Mouse (Mus musculus) midbrain, postnatal 0 days (tissue): ENCODE data around the gene Gpc1. TPM values are rescaled to one million over a fixed set of nuclear protein-coding genes. Genes with fewer than 3 reads are reported as not detected.

Source experiments
- ATAC-seq: fragments of 200-750 bp; cut with Nextera tagmentation; 2 replicates; pipeline ENCODE4 v1.8.0; 2017; ENCODE audit warnings: moderate number of reproducible peaks, mild to moderate bottlenecking, moderate TSS enrichment, moderate library complexity; ENCODE audit not compliant: low FRiP score
- DNase-seq: peaks from one replicate; pipeline ENCODE4 v3.0.0-alpha.2; 2015; ENCODE audit warnings: low spot score
- H3K27ac ChIP-seq: fragments of 300-500 bp; sonication (generic); 2 replicates; pipeline ENCODE4 v1.5.1; 2014; ENCODE audit warnings: low read depth, mild to moderate bottlenecking, low read length, mixed read lengths
- H3K27me3 ChIP-seq: fragments of 300-500 bp; sonication (generic); 2 replicates; pipeline ENCODE4 v1.6.1; 2014; ENCODE audit warnings: low read length, control low read depth, mixed read lengths; ENCODE audit not compliant: insufficient read depth
- H3K36me3 ChIP-seq: fragments of 300-500 bp; sonication (generic); 2 replicates; pipeline ENCODE4 v1.6.1; 2014; ENCODE audit warnings: low read length, control low read depth, mixed read lengths; ENCODE audit not compliant: insufficient read depth
- H3K4me1 ChIP-seq: fragments of 300-500 bp; sonication (generic); 2 replicates; pipeline ENCODE4 v1.6.1; 2014; ENCODE audit warnings: mild to moderate bottlenecking, control low read depth, antibody characterized with exemption, low read length, mixed read lengths; ENCODE audit not compliant: insufficient read depth
- H3K4me2 ChIP-seq: fragments of 300-500 bp; sonication (generic); 2 replicates; pipeline ENCODE4 v1.6.1; 2014; ENCODE audit warnings: low read depth, mild to moderate bottlenecking, low read length, mixed read lengths; ENCODE audit not compliant: poor library complexity, severe bottlenecking
- H3K4me3 ChIP-seq: fragments of 300-500 bp; sonication (generic); 2 replicates; pipeline ENCODE4 v1.5.1; 2014; ENCODE audit warnings: low read depth, mild to moderate bottlenecking, low read length, moderate library complexity
- H3K9ac ChIP-seq: fragments of 300-500 bp; sonication (generic); replicated peaks from 2 replicates; pipeline ENCODE4 v1.6.1; 2014; ENCODE audit warnings: mild to moderate bottlenecking, low read length, moderate library complexity, mixed read lengths; ENCODE audit not compliant: poor library complexity, severe bottlenecking
- H3K9me3 ChIP-seq: fragments of 300-500 bp; sonication (generic); 2 replicates; pipeline ENCODE4 v1.6.1; 2016; ENCODE audit warnings: low read length, control low read depth
- CTCF ChIP-seq: IDR thresholded peaks from 2 replicates; pipeline ENCODE4 v1.5.1; 2016; ENCODE audit warnings: antibody characterized with exemption, mild to moderate bottlenecking
- WGBS: fragments of 180-500 bp; shearing (Covaris S2); extraction: QIAGEN DNeasy Blood & Tissue Kit; methylation state at CpG from one replicate; pipeline ENCODE4 v1.1.7; 2014; 5-methylcytosine and 5-hydroxymethylcytosine counted together
- polyA plus RNA-seq: library from polyadenylated mRNA; unstranded; fragments of >200 nt; fragmentation: Nextera tagmentation; extraction: Ambion mirVana; gene quantifications from 2 replicates; pipeline ENCODE4 v1.2.1, GENCODE M21; 2015
- total RNA-seq: library from RNA; depleted of rRNA; stranded (reverse); fragments of >200 nt; gene quantifications from 2 replicates; pipeline ENCODE4 v1.2.3, GENCODE M21; 2014

Gpc1 gene
- total and polyA plus RNA-seq, 2 experiments from 2014 or later, result 53.3 to 151 TPM

GRCm38 (mm10) chr1:92791070-92791831, 40.2 kb upstream of the Gpc1 start:
- 0 out of 2 replicates have a peak, but pooled peaks have one; percentile 31 for ATAC-seq
- no peak for DNase-seq
- Histone ChIP-seq H3K4me2 (no peak overlapping the region), H3K27me3 (no peaks in the 10 kb centered on the region), H3K4me3 (no peak overlapping the region), H3K27ac (no peak overlapping the region), H3K4me1 (no peaks in the 10 kb centered on the region; the same call in 1 of the 2 replicates), H3K9me3 (no peaks in the 10 kb centered on the region), H3K9ac (no peak overlapping the region), H3K36me3 (no peaks in the 10 kb centered on the region)
- no peak for TF ChIP-seq CTCF
- 6% methylated on average over 10 of the region's 10 CpGs for WGBS

GRCm38 (mm10) chr1:92793781-92794180, 37.7 kb upstream of the Gpc1 start:
- no peak overlapping the region for H3K4me3 ChIP-seq
- no peak overlapping the region for H3K27ac ChIP-seq
- H3K4me1 ChIP-seq, result no peaks in the 10 kb centered on the region; the same call in 1 of the 2 replicates
- no peaks in the 10 kb centered on the region for H3K36me3 ChIP-seq
- H3K27me3 ChIP-seq, result no peaks in the 10 kb centered on the region
- no peak overlapping the region for H3K4me2 ChIP-seq
- H3K9me3 ChIP-seq, result no peaks in the 10 kb centered on the region
- ATAC-seq (no peak), DNase-seq (no peak)
- no peak overlapping the region for H3K9ac ChIP-seq
- 73% methylated on average over 5 of the region's 5 CpGs for WGBS
- TF ChIP-seq CTCF, result no peak

- Histone ChIP-seq H3K36me3 (no peaks in the 10 kb centered on the region), H3K4me1 (no peaks in the 10 kb centered on the region), H3K9me3 (no peaks in the 10 kb centered on the region), H3K4me2 (no peak overlapping the region), H3K9ac (no peak overlapping the region), H3K4me3 (no peak overlapping the region), H3K27me3 (no peaks in the 10 kb centered on the region), H3K27ac (no peak overlapping the region)
- no peak for DNase-seq
- WGBS, result 80% methylated on average over 2 of the region's 2 CpGs
- ATAC-seq, result no peak
- no peak for TF ChIP-seq CTCF
These were observed 33.0 kb upstream of the Gpc1 start for GRCm38 (mm10) chr1:92798425-92798824.

- WGBS, result 83% methylated on average over 5 of the region's 5 CpGs
- Histone ChIP-seq H3K9me3 (no peaks in the 10 kb centered on the region), H3K4me3 (no peak overlapping the region), H3K4me2 (no peak overlapping the region), H3K36me3 (no peaks in the 10 kb centered on the region), H3K9ac (no peak overlapping the region), H3K4me1 (no peaks in the 10 kb centered on the region), H3K27me3 (no peaks in the 10 kb centered on the region), H3K27ac (no peak overlapping the region)
- no peak for ATAC-seq
- DNase-seq, result no peak
- TF ChIP-seq CTCF, result no peak
These were observed 31.8 kb upstream of the Gpc1 start for GRCm38 (mm10) chr1:92799653-92800052.

GRCm38 (mm10) chr1:92802362-92802761, 29.1 kb upstream of the Gpc1 start:
- Histone ChIP-seq H3K4me3 (no peak overlapping the region), H3K4me1 (no peaks in the 10 kb centered on the region), H3K9me3 (no peaks in the 10 kb centered on the region), H3K9ac (no peak overlapping the region), H3K36me3 (no peaks in the 10 kb centered on the region), H3K27me3 (no peaks in the 10 kb centered on the region), H3K27ac (no peak overlapping the region), H3K4me2 (no peak overlapping the region)
- WGBS, result 100% methylated on average over 1 of the region's 1 CpGs
- ATAC-seq (no peak), DNase-seq (no peak)
- TF ChIP-seq CTCF, result no peak

GRCm38 (mm10) chr1:92803376-92803775, 28.1 kb upstream of the Gpc1 start:
- no peak overlapping the region for H3K27ac ChIP-seq
- ATAC-seq, result no peak

More at GRCm38 (mm10) chr1:92803376-92803775, 28.1 kb upstream of the Gpc1 start:
- H3K9me3 ChIP-seq, result no peaks in the 10 kb centered on the region
- no peak overlapping the region for H3K9ac ChIP-seq
- WGBS, result 85% methylated on average over 4 of the region's 4 CpGs
- H3K36me3 ChIP-seq, result no peaks in the 10 kb centered on the region
- no peaks in the 10 kb centered on the region for H3K27me3 ChIP-seq
- DNase-seq, result no peak
- H3K4me1 ChIP-seq, result no peaks in the 10 kb centered on the region
- H3K4me2 ChIP-seq, result no peak overlapping the region
- TF ChIP-seq CTCF, result no peak
- H3K4me3 ChIP-seq, result no peak overlapping the region
